Mouse (Mus musculus): ENCODE results near the gene Ccnb1ip1. TPM values are rescaled to one million over a fixed set of nuclear protein-coding genes. Genes with fewer than 3 reads are reported as not detected.

Ccnb1ip1 gene
- polyA plus RNA-seq, 1 experiment from 2014 or later, result not detected

DNA sequence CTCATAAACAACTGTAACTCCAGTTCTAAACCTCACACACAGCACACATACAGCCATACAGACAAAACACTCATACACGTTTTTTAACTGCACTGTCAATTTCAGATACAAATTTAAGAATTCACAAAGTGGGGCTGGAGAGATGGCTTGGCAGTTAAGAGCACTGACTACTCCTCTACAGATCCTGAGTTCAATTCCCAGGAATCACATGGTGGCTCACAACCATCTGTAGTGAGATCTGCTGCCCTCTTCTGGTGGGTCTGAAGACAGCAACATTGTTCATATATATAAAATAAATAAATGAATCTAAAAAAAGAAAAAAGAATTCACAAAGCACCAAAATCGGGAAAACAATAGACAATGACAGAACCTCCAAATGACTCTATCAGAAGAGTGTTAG lies 36.2 kb downstream of the Ccnb1ip1 start:
- no peak overlapping the region for H3K27ac ChIP-seq
- H3K9ac ChIP-seq, result no peak overlapping the region
- 87% methylated on average over 2 of the region's 2 CpGs for WGBS
- no peak for ATAC-seq (replicated peaks; ENCODE audit: low FRiP score)
- no peak overlapping the region for H3K4me2 ChIP-seq
- no peaks in the 10 kb centered on the region for H3K9me3 ChIP-seq (replicated peaks)
- peaks cover 94% of the 10 kb centered on the region for H3K36me3 ChIP-seq
- H3K4me1 ChIP-seq, result no peaks in the 10 kb centered on the region
- H3K4me3 ChIP-seq (replicated peaks), result no peak overlapping the region
- no peaks in the 10 kb centered on the region for H3K27me3 ChIP-seq

DNA sequence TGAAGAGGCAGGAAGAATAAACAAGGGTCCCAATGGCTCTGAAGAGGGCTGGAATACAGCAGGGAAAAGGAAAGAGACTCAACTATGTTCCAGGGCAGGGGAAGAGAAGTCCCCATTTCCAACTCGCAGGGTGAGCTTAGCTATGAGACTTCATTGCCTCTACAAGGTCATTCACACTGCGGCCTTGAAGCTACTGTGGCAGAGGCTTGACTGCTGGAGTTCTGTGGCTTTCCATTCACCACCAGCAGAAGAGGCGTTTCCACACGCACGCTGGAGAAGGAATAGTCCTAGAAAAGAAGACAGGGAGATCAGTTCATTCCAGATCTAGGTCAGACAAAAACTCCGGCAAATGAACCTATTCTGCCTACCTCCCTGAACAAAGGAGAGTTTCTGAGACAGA lies 41.8 kb downstream of the Ccnb1ip1 start:
- H3K4me2 ChIP-seq, result no peak overlapping the region
- H3K4me3 ChIP-seq (replicated peaks), result no peak overlapping the region
- no peaks in the 10 kb centered on the region for H3K27me3 ChIP-seq
- ATAC-seq (replicated peaks; ENCODE audit: low FRiP score), result no peak
- H3K4me1 ChIP-seq, result no peaks in the 10 kb centered on the region
- no peak overlapping the region for H3K9ac ChIP-seq
- no peak overlapping the region for H3K27ac ChIP-seq
- WGBS, result 97% methylated on average over 6 of the region's 6 CpGs
- H3K9me3 ChIP-seq (replicated peaks), result no peaks in the 10 kb centered on the region
- H3K36me3 ChIP-seq, result peaks cover 71% of the 10 kb centered on the region

DNA sequence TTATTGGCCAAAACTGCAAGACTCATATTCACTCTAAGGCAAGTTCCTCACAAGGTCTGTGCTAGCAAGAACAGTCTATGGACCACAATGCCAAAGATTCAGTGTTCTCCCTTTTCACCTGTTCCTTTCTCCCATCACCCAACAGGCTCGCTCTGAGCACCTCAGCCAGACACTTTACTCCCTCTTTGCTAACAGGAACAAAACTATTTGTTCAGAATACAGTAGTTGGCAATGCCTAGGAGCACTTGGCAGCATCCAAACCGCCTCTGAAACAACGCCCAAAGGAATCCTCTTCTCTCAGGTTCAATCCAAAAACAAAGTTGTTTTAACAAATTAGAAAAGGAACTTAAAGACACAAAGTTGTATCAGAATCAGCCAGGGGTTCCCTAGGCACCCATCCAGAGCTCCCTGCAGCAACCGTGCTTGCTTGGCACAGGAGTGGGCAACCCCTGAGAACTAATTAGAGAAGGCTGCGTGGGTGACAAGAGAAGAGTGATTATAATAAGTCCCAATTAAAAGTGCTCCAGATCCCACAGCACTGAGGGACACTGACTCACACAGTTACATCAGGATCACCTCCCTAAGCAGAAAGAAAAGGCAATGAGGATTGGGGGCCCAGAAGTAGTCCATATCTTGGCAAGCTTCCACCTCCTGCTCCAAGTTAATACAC lies 49.0 kb downstream of the Ccnb1ip1 start:
- H3K36me3 ChIP-seq, result peaks cover 8% of the 10 kb centered on the region
- H3K4me1 ChIP-seq, result no peaks in the 10 kb centered on the region
- no peaks in the 10 kb centered on the region for H3K27me3 ChIP-seq
- H3K9ac ChIP-seq, result no peak overlapping the region
- H3K4me3 ChIP-seq (replicated peaks), result no peak overlapping the region
- WGBS, result 80% methylated on average over 5 of the region's 5 CpGs
- H3K4me2 ChIP-seq, result no peak overlapping the region
- H3K9me3 ChIP-seq (replicated peaks), result no peaks in the 10 kb centered on the region
- no peak overlapping the region for H3K27ac ChIP-seq
- ATAC-seq (replicated peaks; ENCODE audit: low FRiP score), result no peak

DNA sequence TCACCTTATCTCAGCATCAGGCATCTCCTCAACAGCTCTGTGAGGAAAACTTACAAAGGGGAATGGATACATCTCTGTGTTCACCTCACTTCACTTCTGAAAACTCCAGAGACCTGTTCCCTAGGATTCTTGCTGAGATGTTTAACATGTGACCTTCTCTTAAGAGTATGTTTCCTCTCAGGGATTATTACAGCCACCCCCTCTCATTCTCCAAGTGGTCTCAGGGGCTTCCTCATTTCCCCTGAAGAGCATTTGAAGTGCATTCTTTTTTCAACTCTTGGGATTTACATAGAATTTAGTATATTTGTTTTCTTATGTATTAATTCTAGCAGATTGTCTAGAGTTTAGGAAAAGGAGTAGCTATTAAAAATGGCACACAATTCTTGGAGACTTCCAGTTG lies 62.5 kb downstream of the Ccnb1ip1 start, which contains the start of gene Olfr749:
Gene Olfr749 (minus strand): TSS at position 101 of the 400 bp plus-strand sequence.
- Histone ChIP-seq H3K27me3 (no peaks in the 10 kb centered on the region), H3K36me3 (no peaks in the 10 kb centered on the region), H3K4me3 (replicated peaks) (no peak within 1 kb of the TSS), H3K27ac (no peak within 1 kb of the TSS), H3K9me3 (replicated peaks) (no peaks in the 10 kb centered on the region), H3K4me1 (no peaks in the 10 kb centered on the region), H3K4me2 (no peak within 1 kb of the TSS), H3K9ac (no peak within 1 kb of the TSS)
- ATAC-seq (replicated peaks; ENCODE audit: low FRiP score), result no peak

DNA sequence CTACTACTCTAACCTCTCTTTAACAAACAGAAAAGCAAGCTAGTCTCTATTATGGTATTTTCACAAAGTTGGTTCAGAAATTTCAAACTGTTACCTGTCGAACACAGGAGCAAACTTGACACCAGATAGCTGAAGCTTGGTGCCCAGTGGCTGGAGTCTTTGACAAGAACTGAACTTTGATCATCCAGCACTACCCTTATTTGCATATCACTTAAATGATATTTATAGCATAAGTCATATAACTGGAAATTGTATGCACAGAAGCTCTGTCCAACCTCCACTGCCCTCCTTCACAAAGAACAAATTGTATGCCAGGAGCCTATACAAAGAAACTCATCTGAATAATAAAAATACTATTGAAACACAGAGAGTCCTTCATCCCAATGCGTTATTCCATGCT lies 65.9 kb downstream of the Ccnb1ip1 start:
- no peak overlapping the region for H3K4me2 ChIP-seq
- no peaks in the 10 kb centered on the region for H3K4me1 ChIP-seq
- 79% methylated on average over 2 of the region's 2 CpGs for WGBS
- H3K9ac ChIP-seq, result no peak overlapping the region
- no peak overlapping the region for H3K27ac ChIP-seq
- no peaks in the 10 kb centered on the region for H3K36me3 ChIP-seq
- no peaks in the 10 kb centered on the region for H3K27me3 ChIP-seq
- H3K4me3 ChIP-seq (replicated peaks), result no peak overlapping the region
- H3K9me3 ChIP-seq (replicated peaks), result no peaks in the 10 kb centered on the region
- no peak for ATAC-seq (replicated peaks; ENCODE audit: low FRiP score)

DNA sequence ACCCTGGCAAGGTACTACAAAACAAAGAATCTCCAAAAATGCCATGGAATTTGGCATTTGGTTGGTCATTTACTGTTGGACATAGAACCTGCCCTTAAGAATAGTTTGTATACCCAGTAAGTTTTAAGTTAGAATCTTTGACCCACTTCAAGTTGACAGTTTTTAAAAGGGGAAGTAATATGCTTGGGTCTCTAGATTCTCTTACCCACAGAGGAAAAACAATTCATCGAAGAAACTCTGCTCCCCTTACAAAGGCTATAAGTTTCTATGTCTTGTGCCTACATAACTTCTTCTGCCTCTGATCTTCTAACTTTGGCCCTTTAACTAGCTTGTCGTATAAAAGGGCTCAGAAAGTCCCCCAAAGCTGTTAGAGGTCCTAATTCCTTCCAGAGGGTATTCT lies 67.2 kb downstream of the Ccnb1ip1 start:
- Histone ChIP-seq H3K4me2 (no peak overlapping the region), H3K9ac (no peak overlapping the region), H3K9me3 (replicated peaks) (no peaks in the 10 kb centered on the region), H3K27me3 (no peaks in the 10 kb centered on the region), H3K4me1 (no peaks in the 10 kb centered on the region), H3K36me3 (no peaks in the 10 kb centered on the region), H3K4me3 (replicated peaks) (no peak overlapping the region), H3K27ac (no peak overlapping the region)
- 69% methylated on average over 2 of the region's 2 CpGs for WGBS
- no peak for ATAC-seq (replicated peaks; ENCODE audit: low FRiP score)

Other genes starting within 250 kb of the Ccnb1ip1 start
- not detected in 2 replicates for gene Olfr744, start 192.9 kb downstream of the Ccnb1ip1 start, polyA plus RNA-seq (2015; fragmentation: Nextera tagmentation; extraction: Ambion mirVana)
- gene Olfr745, start 168.3 kb downstream of the Ccnb1ip1 start, polyA plus RNA-seq (2015; fragmentation: Nextera tagmentation; extraction: Ambion mirVana), result not detected in 2 replicates
- not detected in 2 replicates for gene Olfr746, start 160.6 kb downstream of the Ccnb1ip1 start, polyA plus RNA-seq (2015; fragmentation: Nextera tagmentation; extraction: Ambion mirVana)
- not detected in 2 replicates for gene Olfr747, start 114.5 kb downstream of the Ccnb1ip1 start, polyA plus RNA-seq (2015; fragmentation: Nextera tagmentation; extraction: Ambion mirVana)
- not detected in 2 replicates for gene Olfr748, start 100.4 kb downstream of the Ccnb1ip1 start, polyA plus RNA-seq (2015; fragmentation: Nextera tagmentation; extraction: Ambion mirVana)
- not detected in 2 replicates for gene Olfr749, start 62.6 kb downstream of the Ccnb1ip1 start, polyA plus RNA-seq (2015; fragmentation: Nextera tagmentation; extraction: Ambion mirVana)
- gene Ttc5, start 22.2 kb downstream of the Ccnb1ip1 start, polyA plus RNA-seq (2015; fragmentation: Nextera tagmentation; extraction: Ambion mirVana), result 74.4 and 78.5 TPM in 2 replicates
- gene Parp2, start 109 bp upstream of the Ccnb1ip1 start, polyA plus RNA-seq (2015; fragmentation: Nextera tagmentation; extraction: Ambion mirVana), result 64.9 and 65.6 TPM in 2 replicates
- gene Tep1, start 62.8 kb upstream of the Ccnb1ip1 start, polyA plus RNA-seq (2015; fragmentation: Nextera tagmentation; extraction: Ambion mirVana), result 6.2 and 8.5 TPM in 2 replicates
- 0.19 TPM in 2 replicates for gene Klhl33, start 89.8 kb upstream of the Ccnb1ip1 start, polyA plus RNA-seq (2015; fragmentation: Nextera tagmentation; extraction: Ambion mirVana)
- gene Osgep, start 117.2 kb upstream of the Ccnb1ip1 start, polyA plus RNA-seq (2015; fragmentation: Nextera tagmentation; extraction: Ambion mirVana), result 166 and 173 TPM in 2 replicates
- 301 and 306 TPM in 2 replicates for gene Apex1, start 117.2 kb upstream of the Ccnb1ip1 start, polyA plus RNA-seq (2015; fragmentation: Nextera tagmentation; extraction: Ambion mirVana)
- gene Pip4p1, start 123.1 kb upstream of the Ccnb1ip1 start, polyA plus RNA-seq (2015; fragmentation: Nextera tagmentation; extraction: Ambion mirVana), result 49.5 and 53.9 TPM in 2 replicates
- 74.3 and 78.6 TPM in 2 replicates for gene Pnp, start 123.3 kb upstream of the Ccnb1ip1 start, polyA plus RNA-seq (2015; fragmentation: Nextera tagmentation; extraction: Ambion mirVana)
- gene Gm49342, start 136.8 kb upstream of the Ccnb1ip1 start, polyA plus RNA-seq (2015; fragmentation: Nextera tagmentation; extraction: Ambion mirVana), result not detected in 2 replicates
- 0.62 and 1.0 TPM in 2 replicates for gene Pnp2, start 148.3 kb upstream of the Ccnb1ip1 start, polyA plus RNA-seq (2015; fragmentation: Nextera tagmentation; extraction: Ambion mirVana)
- not detected in 2 replicates for gene Rnase10, start 200.0 kb upstream of the Ccnb1ip1 start, polyA plus RNA-seq (2015; fragmentation: Nextera tagmentation; extraction: Ambion mirVana)
- 0.17 TPM in 1 of 2 replicates, not detected in the other for gene Rnase9, start 234.1 kb upstream of the Ccnb1ip1 start, polyA plus RNA-seq (2015; fragmentation: Nextera tagmentation; extraction: Ambion mirVana)
- gene Rnase11, start 242.4 kb upstream of the Ccnb1ip1 start, polyA plus RNA-seq (2015; fragmentation: Nextera tagmentation; extraction: Ambion mirVana), result 0.38 TPM in 1 of 2 replicates, not detected in the other
- gene Rnase12, start 249.9 kb upstream of the Ccnb1ip1 start, polyA plus RNA-seq (2015; fragmentation: Nextera tagmentation; extraction: Ambion mirVana), result 10.2 and 11.1 TPM in 2 replicates

Measured in kidney, embryonic 15.5 days (tissue).